Mouse (Mus musculus) subcutaneous adipose tissue, adult 2 months (tissue): Measurements from ENCODE around the gene Scn10a. TPM values are rescaled to one million over a fixed set of nuclear protein-coding genes. Genes with fewer than 3 reads are reported as not detected.

Experiments used
- polyA plus RNA-seq: library from polyadenylated mRNA; depleted of rRNA; stranded (reverse); fragments of >200 nt; gene quantifications from 2 replicates; pipeline ENCODE4 v1.2.3, GENCODE M21; 2012; ENCODE audit warnings: low replicate concordance; rRNA removed

Gene Scn10a
- not detected in 2 replicates for polyA plus RNA-seq

GRCm38 (mm10) chr9:119719222-119719621, at the start of gene Scn10a:
Scn10a (minus strand) TSS chr9:119719322.

GRCm38 (mm10) chr9:119578636-119579438, 140.3 kb downstream of the Scn10a start, which contains the start of gene Scn5a:
Scn5a (minus strand) TSS chr9:119579016.

Other genes starting within 250 kb of the Scn10a start
- 1.2 and 1.6 TPM in 2 replicates for gene Scn5a, start 140.3 kb downstream of the Scn10a start, polyA plus RNA-seq
- 0.01 TPM in 1 of 2 replicates, not detected in the other for gene Scn11a, start 106.1 kb upstream of the Scn10a start, polyA plus RNA-seq
- gene Wdr48, start 175.6 kb upstream of the Scn10a start, polyA plus RNA-seq, result 38.6 and 57.9 TPM in 2 replicates
- gene Gorasp1, start 218.2 kb upstream of the Scn10a start, polyA plus RNA-seq, result 26.0 and 28.5 TPM in 2 replicates
- 0.05 TPM in 1 of 2 replicates, not detected in the other for gene Ttc21a, start 218.3 kb upstream of the Scn10a start, polyA plus RNA-seq